Comparison of ENCODE assay signal across 28 mouse cellular contexts in the genomic region with DNA sequence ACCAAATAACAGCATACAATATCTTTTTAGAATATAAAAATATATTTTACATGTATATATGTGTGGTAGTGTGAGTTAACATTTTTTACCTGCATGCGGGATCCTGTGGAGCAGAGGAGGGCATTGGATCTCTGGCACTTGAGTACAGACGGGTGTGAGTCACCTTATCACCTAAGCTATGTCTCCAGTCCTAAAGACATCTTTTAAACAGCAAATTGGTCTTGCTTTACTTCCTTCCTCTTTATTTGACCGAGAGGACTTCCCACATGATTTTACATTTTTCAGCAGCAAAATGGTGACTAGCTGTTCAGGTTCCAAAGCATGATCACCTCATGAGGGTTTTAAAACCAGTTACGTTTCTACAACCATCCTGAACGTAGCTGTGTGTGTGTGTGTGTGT. TPM values are rescaled to one million over a fixed set of nuclear protein-coding genes. Genes with fewer than 3 reads are reported as not detected.
DNase-seq lines count a peak whose midpoint lies in the region; ATAC-seq and TF ChIP-seq lines count a peak whose summit lies in the region.
"Had no signal": no experiment of that assay in that cellular context is flagged by ENCODE, and none has a peak within 500 bp of the region (broad histone marks: within the 10 kb centered on the region; RNA-seq: fewer than 3 reads in every experiment).

No protein-coding gene starts in this region.

- H3K79me2 ChIP-seq in CH12.LX (replicated peaks; ENCODE audit: control insufficient read depth, extremely low read depth, insufficient read depth, poor library complexity, severe bottlenecking): no peaks in the 10 kb centered on the region
- no peaks in the 10 kb centered on the region; the same call in 1 of the 2 replicates for H3K79me2 ChIP-seq in MEL (ENCODE audit: control insufficient read depth, insufficient read depth, low read length, poor library complexity)

- H3K9me3 ChIP-seq in CH12.LX (replicated peaks; ENCODE audit: low read length) (no peaks in the 10 kb centered on the region), MEL (replicated peaks; ENCODE audit: insufficient read depth, low read length) (no peaks in the 10 kb centered on the region)
- no peaks in the 10 kb centered on the region for H3K9me3 ChIP-seq in liver, embryonic 13.5 days (replicated peaks)
- H3K9me3 ChIP-seq: embryonic facial prominence, embryonic 10.5 days; embryonic facial prominence, embryonic 15.5 days; forebrain, embryonic 13.5 days; heart, embryonic 13.5 days; hindbrain, embryonic 10.5 days; hindbrain, embryonic 15.5 days; kidney, embryonic 15.5 days had no signal

- peaks cover 6 to 21% of the 10 kb centered on the region in 2 experiments; a peak in 3 of 4 replicates for H3K4me1 ChIP-seq in CH12.LX (ENCODE audit: control insufficient read depth in 1 of 2, insufficient read depth in 2 of 2)
- peaks cover 22 to 37% of the 10 kb centered on the region in 2 experiments for H3K4me1 ChIP-seq in MEL (ENCODE audit: control insufficient read depth in 1 of 2, insufficient read depth in 2 of 2, low read length in 2 of 2)
- H3K4me1 ChIP-seq in liver, embryonic 13.5 days (replicated peaks): peaks cover 56% of the 10 kb centered on the region
- H3K4me1 ChIP-seq: hindbrain, embryonic 15.5 days had no signal

- 28% methylated on average over 5 of the region's 5 CpGs for WGBS in liver, embryonic 13.5 days (ENCODE audit: insufficient replicate concordance)

- H3K9ac ChIP-seq in CH12.LX (ENCODE audit: insufficient read depth, low read depth): no peak overlapping the region
- H3K9ac ChIP-seq in MEL (ENCODE audit: control insufficient read depth, low read depth, low read length, poor library complexity, severe bottlenecking): peak overlapping the region; percentile 63
- H3K9ac ChIP-seq in liver, embryonic 13.5 days: no peak overlapping the region; the same call in 1 of the 2 replicates
- H3K9ac ChIP-seq: embryonic facial prominence, embryonic 15.5 days; forebrain, embryonic 13.5 days; heart, embryonic 13.5 days; hindbrain, embryonic 15.5 days; kidney, embryonic 15.5 days; lung, embryonic 14.5 days had no signal

- intact Hi-C loops in left cerebral cortex, postnatal 10 days (cut with DNase I): no loop called here

- H3K4me2 ChIP-seq in CH12.LX (ENCODE audit: insufficient read depth, low read depth, poor library complexity, severe bottlenecking): no peak overlapping the region; the same call in 1 of the 2 replicates
- no peak overlapping the region for H3K4me2 ChIP-seq in liver, embryonic 13.5 days
- H3K4me2 ChIP-seq: embryonic facial prominence, embryonic 15.5 days; forebrain, embryonic 13.5 days; heart, embryonic 13.5 days; hindbrain, embryonic 15.5 days; kidney, embryonic 15.5 days; lung, embryonic 14.5 days; midbrain, embryonic 11.5 days had no signal

- no peak for TF ChIP-seq RAD21 in CH12.LX (IDR thresholded peaks at IDR 0.05; ENCODE audit: low read depth, low read length)
- no peak for TF ChIP-seq RAD21 in MEL (IDR thresholded peaks at IDR 0.05; ENCODE audit: low read depth, low read length)

- dilution Hi-C loops in CH12.LX (cut with MboI; ENCODE audit: extremely low pct_ligation_motif_present, extremely low pct_unique_long_range_greater_than_20kb, low sequenced_read_pairs): no loop called here

- H3K27me3 ChIP-seq in CH12.LX (replicated peaks) (no peaks in the 10 kb centered on the region), MEL (ENCODE audit: control insufficient read depth in 1 of 2, insufficient read depth in 2 of 2, low read length in 2 of 2) (no peaks in the 10 kb centered on the region)
- H3K27me3 ChIP-seq in liver, embryonic 13.5 days: no peaks in the 10 kb centered on the region
- H3K27me3 ChIP-seq: embryonic facial prominence, embryonic 15.5 days; forebrain, embryonic 13.5 days; heart, embryonic 13.5 days; hindbrain, embryonic 15.5 days had no signal

- peak; percentile 56 for ATAC-seq in liver, embryonic 13.5 days (ENCODE audit: low read depth)
- peak; percentile 48 for ATAC-seq in megakaryocyte progenitor cell, adult 5-6 weeks (replicated peaks; ENCODE audit: poor library complexity)
- ATAC-seq: forebrain, embryonic 13.5 days; inflammation-experienced regulatory T-cells, adult 6 months had no signal

- H3K36me3 ChIP-seq in CH12.LX (replicated peaks in 1 of 2; ENCODE audit: control insufficient read depth in 1 of 2, insufficient read depth in 1 of 2, low read length in 1 of 2) (no peaks in the 10 kb centered on the region), MEL (ENCODE audit: control insufficient read depth in 1 of 2, insufficient read depth in 2 of 2, low read length in 2 of 2) (peaks cover 0 to 37% of the 10 kb centered on the region in 2 experiments; a peak in 2 of 4 replicates)
- H3K36me3 ChIP-seq in liver, embryonic 13.5 days: no peaks in the 10 kb centered on the region
- H3K36me3 ChIP-seq: embryonic facial prominence, embryonic 10.5 days; embryonic facial prominence, embryonic 15.5 days; heart, embryonic 13.5 days; hindbrain, embryonic 10.5 days; hindbrain, embryonic 15.5 days; kidney, embryonic 15.5 days had no signal

- in situ Hi-C loops in CH12.LX (cut with MboI; ENCODE audit: low pct_ligation_motif_present, low pct_unique_long_range_greater_than_20kb, low sequenced_read_pairs): no loop called here

- TF ChIP-seq POLR2A in CH12.LX (IDR thresholded peaks at IDR 0.05; ENCODE audit: low read depth, low read length) (no peak), MEL (IDR thresholded peaks at IDR 0.05; ENCODE audit: control insufficient read depth in 1 of 2, insufficient read depth in 1 of 2, low read depth in 1 of 2, low read length in 2 of 2, poor library complexity in 1 of 2) (no peak)

- TF ChIP-seq EP300 in CH12.LX (IDR thresholded peaks at IDR 0.05; ENCODE audit: low read length) (no peak), MEL (IDR thresholded peaks at IDR 0.05; ENCODE audit: low read depth in 1 of 2, low read length in 2 of 2) (peak; percentile 73 to 79)

- DNase-seq in CH12.LX (ENCODE audit: extremely low read depth): peak; percentile 16
- peak; percentile 88 for DNase-seq in MEL (ENCODE audit: low read depth, low spot score)
- no peak for DNase-seq in liver, embryonic 13.5 days
- no peak for DNase-seq in spleen, postnatal 14 days (ENCODE audit: low spot score in 2 of 2)
- no peak for DNase-seq in left cerebral cortex, postnatal 10 days (ENCODE audit: extremely low spot score in 1 of 2, low spot score in 2 of 2)
- DNase-seq in embryo, embryonic 10 days (ENCODE audit: low spot score): no peak
- DNase-seq: adrenal gland, postnatal 25 days; cerebellum, adult 18-20 months; cerebellum, postnatal 10 days; gastrocnemius, postnatal 25 days; heart, postnatal 10 days; kidney, adult 18-20 months; kidney, postnatal 25 days; left cerebral cortex, postnatal 4 days; lung, embryonic 14.5 days; lung, postnatal 14 days; right cerebral cortex, postnatal 14 days; thymus, postnatal 14 days had no signal

- H3K4me3 ChIP-seq in CH12.LX (replicated peaks in 1 of 3; ENCODE audit: low read depth in 2 of 3, low read length in 2 of 3, poor library complexity in 1 of 3) (no peak overlapping the region), MEL (ENCODE audit: control insufficient read depth in 1 of 2, insufficient read depth in 1 of 2, low read depth in 2 of 2, low read length in 2 of 2) (peak overlapping the region in 1 of 2 experiments; percentile 34; a peak in 2 of 4 replicates)
- no peak overlapping the region for H3K4me3 ChIP-seq in liver, embryonic 13.5 days (replicated peaks)
- H3K4me3 ChIP-seq: embryonic facial prominence, embryonic 10.5 days; embryonic facial prominence, embryonic 15.5 days; forebrain, embryonic 13.5 days; heart, embryonic 13.5 days; hindbrain, embryonic 10.5 days; hindbrain, embryonic 15.5 days; kidney, embryonic 15.5 days had no signal

- TF ChIP-seq CTCF in CH12.LX (conservative IDR thresholded peaks at IDR 0.05 in 1 of 2, IDR thresholded peaks at IDR 0.05 in 1 of 2; ENCODE audit: low read depth in 2 of 2, low read length in 2 of 2) (no peak), MEL (IDR thresholded peaks at IDR 0.05 in 2 of 3, conservative IDR thresholded peaks at IDR 0.05 in 1 of 3; ENCODE audit: control insufficient read depth in 1 of 3, insufficient read depth in 1 of 3, low read depth in 2 of 3, low read length in 3 of 3, poor library complexity in 1 of 3, severe bottlenecking in 1 of 3) (no peak)

- H3K27ac ChIP-seq in CH12.LX (ENCODE audit: insufficient read depth, low read depth) (no peak overlapping the region), MEL (ENCODE audit: control insufficient read depth, low read depth, low read length) (peak overlapping the region; percentile 91)
- peak overlapping the region; percentile 80 for H3K27ac ChIP-seq in liver, embryonic 13.5 days
- H3K27ac ChIP-seq: embryonic facial prominence, embryonic 10.5 days; embryonic facial prominence, embryonic 15.5 days; forebrain, embryonic 13.5 days; heart, embryonic 13.5 days; hindbrain, embryonic 10.5 days; hindbrain, embryonic 15.5 days; kidney, embryonic 15.5 days had no signal

TF ChIP-seq in CH12.LX, 34 proteins besides CTCF, POLR2A, EP300 and RAD21 (continues in another document):
- TF ChIP-seq CHD1 (IDR thresholded peaks at IDR 0.05; ENCODE audit: low read depth, low read length): no peak
- no peak for TF ChIP-seq RCOR1 (conservative IDR thresholded peaks at IDR 0.05; ENCODE audit: low read depth, low read length)
- TF ChIP-seq PAX5 (IDR thresholded peaks at IDR 0.05; ENCODE audit: low read length): no peak
- no peak for TF ChIP-seq HCFC1 (IDR thresholded peaks at IDR 0.05; ENCODE audit: low read depth, low read length)
- no peak for TF ChIP-seq IRF4 (IDR thresholded peaks at IDR 0.05; ENCODE audit: low read depth, low read length)
- no peak for TF ChIP-seq USF1 (IDR thresholded peaks at IDR 0.05; ENCODE audit: low read depth, low read length)

TF ChIP-seq in MEL, 35 proteins besides CTCF, POLR2A, EP300 and RAD21 (continues in another document):
- TF ChIP-seq MEF2A (IDR thresholded peaks at IDR 0.05; ENCODE audit: extremely low read depth, insufficient replicate concordance, low read depth, low read length, poor library complexity, severe bottlenecking) (no peak), CHD2 (IDR thresholded peaks at IDR 0.05; ENCODE audit: low read length) (no peak; the same call in 1 of the 2 replicates), ZNF384 (IDR thresholded peaks at IDR 0.05; ENCODE audit: low read depth, low read length) (no peak), BHLHE40 (IDR thresholded peaks at IDR 0.05; ENCODE audit: borderline replicate concordance, low read depth, low read length) (peak; percentile 49; the same call in 1 of the 2 replicates)

RNA-seq across cellular contexts. Expression of a gene that starts 14.4 kb away (rescaled TPM):
- total RNA-seq in CH12.LX (2012; rRNA removed) (183 and 217 TPM in 2 replicates), CH12.LX (2014; rRNA removed) (211 and 225 TPM in 2 replicates), MEL (2012; rRNA removed) (326 and 387 TPM in 2 replicates)
- polyA plus RNA-seq in CH12.LX (2012; ENCODE audit: insufficient read length, low read depth) (710 and 994 TPM in 2 replicates), MEL (2012; ENCODE audit: insufficient read depth in 1 of 2, insufficient read length in 2 of 2, low read depth in 1 of 2, low replicate concordance in 2 of 2, missing spikeins in 1 of 2) (1,000 to 10,000 TPM in 1 of 2 experiments, 100 to 1,000 TPM in 1; 921 to 2,567 TPM)
- 249 and 304 TPM in 2 replicates for polyA plus RNA-seq in liver, embryonic 13.5 days (2015; fragmentation: Nextera tagmentation; extraction: Ambion mirVana)
- total RNA-seq in megakaryocyte progenitor cell, adult 5-6 weeks (2015): 379 and 381 TPM in 2 replicates
- total RNA-seq in megakaryocyte progenitor cell, adult 5-6 weeks (2017): 286 and 389 TPM in 2 replicates
- total RNA-seq in left cerebral cortex, postnatal 10 days (2021): 100 to 1,000 TPM; 132 TPM

Comparison
In these comparisons a context has a peak if more than half of its experiments do, and no peak if none do; other contexts are left out.
1. DNase-seq: peak in CH12.LX (single experiment) and MEL (single experiment); none in liver, embryonic 13.5 days (single experiment), spleen, postnatal 14 days (0 of 2), left cerebral cortex, postnatal 10 days (0 of 2) and embryo, embryonic 10 days (single experiment).